14 mouse cellular contexts compared by ENCODE assay signal in the genomic region with DNA sequence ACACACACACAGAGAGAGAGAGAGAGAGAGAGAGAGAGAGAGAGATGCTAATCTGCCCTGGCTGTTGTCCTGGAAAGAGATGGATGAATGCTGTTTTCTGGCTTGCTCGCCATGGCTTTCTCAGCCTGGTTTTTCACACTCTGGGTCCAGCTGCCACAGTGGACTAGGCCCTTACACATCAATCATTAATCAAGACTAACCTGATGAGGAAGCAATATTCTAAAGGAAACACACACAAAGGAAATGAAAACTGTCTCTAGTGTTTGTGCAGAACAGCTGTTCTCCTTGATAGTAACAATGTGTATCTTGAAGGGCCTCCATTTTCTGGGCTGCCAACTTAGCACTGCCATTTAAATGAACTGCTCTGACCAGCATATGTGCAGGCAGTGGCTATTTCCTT.
"Had no signal": no experiment of that assay in that cellular context is flagged by ENCODE, and none has a peak within 500 bp of the region (broad histone marks: within the 10 kb centered on the region; RNA-seq: fewer than 3 reads in every experiment).

No protein-coding gene starts in this region.

- H3K27ac ChIP-seq: limb, embryonic 15.5 days; liver, embryonic 12.5 days; lung, embryonic 15.5 days; macrophage; midbrain, embryonic 15.5 days; neural tube, embryonic 12.5 days had no signal

- H3K9ac ChIP-seq: limb, embryonic 15.5 days; liver, embryonic 12.5 days; lung, embryonic 15.5 days; midbrain, embryonic 15.5 days; neural tube, embryonic 12.5 days had no signal

- H3K36me3 ChIP-seq: limb, embryonic 15.5 days; liver, embryonic 12.5 days; lung, embryonic 15.5 days; midbrain, embryonic 15.5 days; neural tube, embryonic 12.5 days had no signal

- H3K4me1 ChIP-seq: limb, embryonic 15.5 days; midbrain, embryonic 15.5 days; neural tube, embryonic 12.5 days had no signal

- H3K4me3 ChIP-seq: limb, embryonic 15.5 days; liver, embryonic 12.5 days; lung, embryonic 15.5 days; megakaryocyte, embryonic 14.5 days; midbrain, embryonic 15.5 days; neural tube, embryonic 12.5 days had no signal

- DNase-seq: layer of hippocampus, postnatal 36 days; lung, postnatal 14 days; thymus, adult 2 months; thymus, postnatal 25 days had no signal

- ATAC-seq: hindbrain, embryonic 16.5 days; inflammation-experienced regulatory T-cells, adult 6 months; liver, embryonic 12.5 days; midbrain, embryonic 15.5 days had no signal

- H3K4me2 ChIP-seq: limb, embryonic 15.5 days; liver, embryonic 12.5 days; lung, embryonic 15.5 days; midbrain, embryonic 11.5 days; midbrain, embryonic 15.5 days; neural tube, embryonic 12.5 days had no signal

- H3K9me3 ChIP-seq: limb, embryonic 15.5 days; liver, embryonic 12.5 days; lung, embryonic 15.5 days; midbrain, embryonic 15.5 days had no signal

- H3K27me3 ChIP-seq: limb, embryonic 15.5 days; liver, embryonic 12.5 days; lung, embryonic 15.5 days; megakaryocyte, embryonic 14.5 days; midbrain, embryonic 15.5 days; neural tube, embryonic 12.5 days had no signal
